In genomic region chr9:38000021-38000420, GRCm38 (mm10) we compare ENCODE assay signal across 21 mouse cellular contexts. TPM values are rescaled to one million over a fixed set of nuclear protein-coding genes. Genes with fewer than 3 reads are reported as not detected.
A peak's percentile ranks its signal among the peaks of the same experiment; 100 is the strongest.
DNase-seq lines count a peak whose midpoint lies in the region; ATAC-seq lines count a peak whose summit lies in the region.
"Had no signal": no experiment of that assay in that cellular context is flagged by ENCODE, and none has a peak within 500 bp of the region (broad histone marks: within the 10 kb centered on the region; RNA-seq: fewer than 3 reads in every experiment).

No protein-coding gene starts in this region.

- peak; percentile 77 for DNase-seq in Muller cell, postnatal 12 days (ENCODE audit: inconsistent ontology term)
- DNase-seq in retina, adult 2 months (ENCODE audit: low read depth, low spot score), result peak; percentile 18
- DNase-seq in retina, postnatal 1 day, result peak; percentile 83
- DNase-seq in gastrocnemius, postnatal 10 days, result no peak
- DNase-seq: adrenal gland, adult 8-10 months; adrenal gland, postnatal 14 days; adrenal gland, postnatal 36 days; cerebellum, adult 11-12 months; cerebellum, adult 2 months; cerebellum, adult 9-10 months; cerebellum, postnatal 10 days; cerebellum, postnatal 25 days; forebrain, postnatal 0 days had no signal

- no peak for ATAC-seq in megakaryocyte progenitor cell, adult 5-6 weeks (replicated peaks; ENCODE audit: poor library complexity)
- ATAC-seq: activated CD4-positive, CD25-positive, alpha-beta regulatory T cell, adult 4 months; forebrain, embryonic 13.5 days; forebrain, embryonic 15.5 days; forebrain, postnatal 0 days; Patski had no signal

RNA-seq across cellular contexts. Expression of gene Olfr881, which starts 8.4 kb away (rescaled TPM):
- not detected for total RNA-seq in gastrocnemius, postnatal 10 days (2021)
- total RNA-seq in megakaryocyte progenitor cell, adult 5-6 weeks (2015), result not detected in 2 replicates
- not detected in 2 replicates for total RNA-seq in megakaryocyte progenitor cell, adult 5-6 weeks (2017)
- total RNA-seq: adrenal gland, adult 18-20 months; adrenal gland, adult 8-10 months; adrenal gland, postnatal 14 days; adrenal gland, postnatal 36 days; forebrain, postnatal 0 days; MEL had no signal

RNA-seq across cellular contexts. Expression of gene Olfr883, which starts 25.6 kb away (rescaled TPM):
- not detected for total RNA-seq in gastrocnemius, postnatal 10 days (2021)
- total RNA-seq in megakaryocyte progenitor cell, adult 5-6 weeks (2015), result not detected in 2 replicates
- not detected in 2 replicates for total RNA-seq in megakaryocyte progenitor cell, adult 5-6 weeks (2017)
- total RNA-seq: adrenal gland, adult 18-20 months; adrenal gland, adult 8-10 months; adrenal gland, postnatal 14 days; adrenal gland, postnatal 36 days; ES-E14; forebrain, postnatal 0 days; MEL had no signal

RNA-seq across cellular contexts. Expression of gene Olfr884, which starts 46.3 kb away (rescaled TPM):
- total RNA-seq in gastrocnemius, postnatal 10 days (2021), result not detected
- not detected in 2 replicates for total RNA-seq in megakaryocyte progenitor cell, adult 5-6 weeks (2015)
- not detected in 2 replicates for total RNA-seq in megakaryocyte progenitor cell, adult 5-6 weeks (2017)
- total RNA-seq: adrenal gland, adult 18-20 months; adrenal gland, adult 8-10 months; adrenal gland, postnatal 14 days; adrenal gland, postnatal 36 days; ES-E14; forebrain, postnatal 0 days; MEL had no signal
